Mouse (Mus musculus) heart, postnatal 0 days (tissue): ENCODE data around the gene Aprt.

Experiments
- CTCF ChIP-seq: IDR thresholded peaks from 2 replicates; pipeline ENCODE4 v1.5.1; 2016; ENCODE audit warnings: antibody characterized with exemption, control low read depth, low read depth
- EP300 ChIP-seq: IDR thresholded peaks from 2 replicates; pipeline ENCODE4 v1.6.1; 2016; ENCODE audit warnings: antibody characterized with exemption, low read depth

GRCm38 (mm10) chr8:122617947-122618546, 41.3 kb upstream of the Aprt start:
- peak; percentile 78 for TF ChIP-seq CTCF
- no peak for TF ChIP-seq EP300
